Mouse (Mus musculus) embryonic fibroblast, embryonic 13.5 days (primary cell): Measurements from ENCODE around the gene Magi3.

Experiments
- CTCF ChIP-seq: IDR thresholded peaks from 2 replicates; pipeline ENCODE4 v1.5.1; 2011; ENCODE audit warnings: mild to moderate bottlenecking, control low read depth, low read length, moderate library complexity, borderline replicate concordance; ENCODE audit not compliant: insufficient read depth
- POLR2A ChIP-seq: IDR thresholded peaks from 2 replicates; pipeline ENCODE4 v1.6.1; 2011; ENCODE audit warnings: low read depth, mild to moderate bottlenecking, control low read depth, low read length, moderate library complexity

DNA sequence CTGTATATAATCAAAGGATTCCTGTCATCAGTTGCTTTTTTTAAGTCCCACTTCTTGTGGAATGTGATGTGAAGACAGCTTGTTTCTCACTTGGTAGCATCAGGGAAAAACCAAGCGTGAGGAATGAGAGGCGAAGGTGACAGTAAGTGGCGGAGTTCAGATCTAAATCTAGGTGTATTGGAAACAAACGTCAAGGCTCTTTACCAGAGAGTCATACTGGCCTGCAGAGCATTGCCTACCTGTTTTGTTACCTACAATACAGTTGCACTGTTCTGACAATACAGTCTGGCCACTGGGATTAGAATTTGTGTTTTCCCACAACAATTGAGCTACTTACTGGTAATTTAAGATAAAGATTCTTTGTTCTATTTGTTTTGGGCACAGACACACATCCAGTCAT lies 39.0 kb upstream of the Magi3 start:
- TF ChIP-seq CTCF: no peak
- no peak for TF ChIP-seq POLR2A
